Mouse (Mus musculus) MEL (cell line): ENCODE measurements around the gene Maco1. TPM values are rescaled to one million over a fixed set of nuclear protein-coding genes. Genes with fewer than 3 reads are reported as not detected.

ENCODE experiments used
- DNase-seq: peaks from one replicate; pipeline ENCODE4 v3.0.0; 2011; ENCODE audit warnings: low read depth, low spot score
- H3K27ac ChIP-seq: 2 replicates; pipeline ENCODE4 v1.5.1; 2012; ENCODE audit warnings: low read depth, mild to moderate bottlenecking, control low read depth, low read length, moderate library complexity; ENCODE audit not compliant: control insufficient read depth
- H3K27me3 ChIP-seq, 2 experiments: fragments of 150-350 bp in 1 of 2; sonication (generic) in 1 of 2; 2 replicates each; pipeline ENCODE4 v1.6.1; 2012; ENCODE audit warnings: low read length in 2 of 2, mild to moderate bottlenecking in 2 of 2, improper control_type of control experiment in 1 of 2, moderate library complexity in 1 of 2; ENCODE audit not compliant: insufficient read depth in 2 of 2, control insufficient read depth in 1 of 2
- H3K36me3 ChIP-seq, 2 experiments: 2 replicates each; pipeline ENCODE4 v1.6.1; 2012 to 2014; ENCODE audit warnings: low read length in 2 of 2, improper control_type of control experiment in 1 of 2, inconsistent platforms in 1 of 2, mild to moderate bottlenecking in 1 of 2; ENCODE audit not compliant: insufficient read depth in 2 of 2, control insufficient read depth in 1 of 2
- H3K4me1 ChIP-seq, 2 experiments: fragments of 150-350 bp in 1 of 2; sonication (generic) in 1 of 2; 2 replicates each; pipeline ENCODE4 v1.6.1; 2012; ENCODE audit warnings: low read length in 2 of 2, improper control_type of control experiment in 1 of 2, mild to moderate bottlenecking in 1 of 2; ENCODE audit not compliant: insufficient read depth in 2 of 2, control insufficient read depth in 1 of 2
- H3K4me3 ChIP-seq, 2 experiments: fragments of 150-350 bp in 1 of 2; sonication (generic) in 1 of 2; 2 replicates each; pipeline ENCODE4 v1.5.1; 2012; ENCODE audit warnings: low read depth in 2 of 2, low read length in 2 of 2, mild to moderate bottlenecking in 2 of 2, moderate library complexity in 2 of 2, control low read depth in 1 of 2, improper control_type of control experiment in 1 of 2; ENCODE audit not compliant: control insufficient read depth in 1 of 2, insufficient read depth in 1 of 2
- H3K79me2 ChIP-seq: 2 replicates; pipeline ENCODE4 v1.6.1; 2012; ENCODE audit warnings: mild to moderate bottlenecking, low read length, moderate library complexity; ENCODE audit not compliant: control insufficient read depth, poor library complexity, insufficient read depth
- H3K9ac ChIP-seq: 2 replicates; pipeline ENCODE4 v1.6.1; 2012; ENCODE audit warnings: low read depth, mild to moderate bottlenecking, control low read depth, low read length, moderate library complexity; ENCODE audit not compliant: control insufficient read depth, poor library complexity, severe bottlenecking
- H3K9me3 ChIP-seq: fragments of 150-350 bp; sonication (generic); replicated peaks from 2 replicates; pipeline ENCODE4 v1.6.1; 2012; ENCODE audit warnings: mild to moderate bottlenecking, low read length, improper control_type of control experiment, moderate library complexity; ENCODE audit not compliant: insufficient read depth
- BHLHE40 ChIP-seq: IDR thresholded peaks from 2 replicates; pipeline ENCODE4 v1.6.1; 2012; ENCODE audit warnings: low read depth, mild to moderate bottlenecking, inconsistent platforms, low read length, improper control_type of control experiment, borderline replicate concordance
- CHD1 ChIP-seq: IDR thresholded peaks from 2 replicates; pipeline ENCODE4 v1.6.1; 2012; ENCODE audit warnings: low read depth, mild to moderate bottlenecking, inconsistent platforms, low read length, improper control_type of control experiment
- CHD2 ChIP-seq: IDR thresholded peaks from 2 replicates; pipeline ENCODE4 v1.6.1; 2011; ENCODE audit warnings: low read length, improper control_type of control experiment
- CTCF ChIP-seq, 3 experiments: IDR thresholded peaks in 2 of 3; conservative IDR thresholded peaks in 1 of 3; 2 replicates each; pipeline ENCODE4 v1.5.1; 2011 to 2012; ENCODE audit warnings: low read length in 3 of 3, low read depth in 2 of 3, mild to moderate bottlenecking in 2 of 3, improper control_type of control experiment in 1 of 3, inconsistent platforms in 1 of 3, mixed read lengths in 1 of 3, moderate library complexity in 1 of 3; ENCODE audit not compliant: control insufficient read depth in 1 of 3, insufficient read depth in 1 of 3, poor library complexity in 1 of 3, severe bottlenecking in 1 of 3
- E2F4 ChIP-seq: IDR thresholded peaks from 2 replicates; pipeline ENCODE4 v1.6.1; 2011; ENCODE audit warnings: low read depth, low read length, improper control_type of control experiment, borderline replicate concordance
- ELF1 ChIP-seq: IDR thresholded peaks from 2 replicates; pipeline ENCODE4 v1.6.1; 2014; ENCODE audit warnings: low read depth, mild to moderate bottlenecking, inconsistent platforms, low read length, improper control_type of control experiment, moderate library complexity
- EP300 ChIP-seq, 2 experiments: IDR thresholded peaks; 2 replicates each; pipeline ENCODE4 v1.6.1; 2011; ENCODE audit warnings: improper control_type of control experiment in 2 of 2, low read length in 2 of 2, low read depth in 1 of 2, mild to moderate bottlenecking in 1 of 2
- ETS1 ChIP-seq: IDR thresholded peaks from 2 replicates; pipeline ENCODE4 v1.6.1; 2012; ENCODE audit warnings: low read depth, mild to moderate bottlenecking, inconsistent platforms, low read length, improper control_type of control experiment, moderate library complexity
- GABPA ChIP-seq: IDR thresholded peaks from 2 replicates; pipeline ENCODE4 v1.6.1; 2012; ENCODE audit warnings: low read depth, mild to moderate bottlenecking, inconsistent platforms, low read length, improper control_type of control experiment, moderate library complexity
- GATA1 ChIP-seq: IDR thresholded peaks from 2 replicates; pipeline ENCODE4 v1.6.1; 2011; ENCODE audit warnings: low read depth, low read length, improper control_type of control experiment
- HCFC1 ChIP-seq: IDR thresholded peaks from 2 replicates; pipeline ENCODE4 v1.6.1; 2012; ENCODE audit warnings: low read depth, mild to moderate bottlenecking, inconsistent platforms, low read length, improper control_type of control experiment, moderate library complexity
- JUND ChIP-seq: IDR thresholded peaks from 2 replicates; pipeline ENCODE4 v1.6.1; 2011; ENCODE audit warnings: low read depth, mild to moderate bottlenecking, improper control_type of control experiment, low read length
- KAT2A ChIP-seq: conservative IDR thresholded peaks from 2 replicates; pipeline ENCODE4 v1.6.1; 2012; ENCODE audit warnings: low read depth, low read length, improper control_type of control experiment, inconsistent platforms
- MAFK ChIP-seq: IDR thresholded peaks from 2 replicates; pipeline ENCODE4 v1.6.1; 2011; ENCODE audit warnings: low read depth, mild to moderate bottlenecking, low read length, improper control_type of control experiment, borderline replicate concordance
- MAX ChIP-seq: IDR thresholded peaks from 2 replicates; pipeline ENCODE4 v1.6.1; 2011; ENCODE audit warnings: low read length, improper control_type of control experiment
- MAZ ChIP-seq: IDR thresholded peaks from 2 replicates; pipeline ENCODE4 v1.6.1; 2012; ENCODE audit warnings: low read depth, mild to moderate bottlenecking, inconsistent platforms, low read length, improper control_type of control experiment
- MEF2A ChIP-seq: IDR thresholded peaks from 2 replicates; pipeline ENCODE4 v1.6.1; 2014; ENCODE audit warnings: low read depth, mild to moderate bottlenecking, inconsistent platforms, low read length, improper control_type of control experiment; ENCODE audit not compliant: poor library complexity, insufficient replicate concordance, severe bottlenecking; ENCODE audit errors: extremely low read depth
- MXI1 ChIP-seq: IDR thresholded peaks from 2 replicates; pipeline ENCODE4 v1.6.1; 2011; ENCODE audit warnings: mild to moderate bottlenecking, low read depth, low read length, improper control_type of control experiment
- MYB ChIP-seq: IDR thresholded peaks from 2 replicates; pipeline ENCODE4 v1.6.1; 2011; ENCODE audit warnings: mild to moderate bottlenecking, low read depth, low read length, improper control_type of control experiment
- MYC ChIP-seq: IDR thresholded peaks from 2 replicates; pipeline ENCODE4 v1.6.1; 2011; ENCODE audit warnings: low read depth, mild to moderate bottlenecking, low read length, improper control_type of control experiment, moderate library complexity
- NELFE ChIP-seq: IDR thresholded peaks from 2 replicates; pipeline ENCODE4 v1.6.1; 2011; ENCODE audit warnings: low read depth, low read length, improper control_type of control experiment
- NRF1 ChIP-seq: IDR thresholded peaks from 2 replicates; pipeline ENCODE4 v1.6.1; 2014; ENCODE audit warnings: low read depth, mild to moderate bottlenecking, inconsistent platforms, low read length, improper control_type of control experiment, moderate library complexity; ENCODE audit not compliant: poor library complexity, insufficient read depth, severe bottlenecking
- POLR2A ChIP-seq, 2 experiments: IDR thresholded peaks; 2 replicates each; pipeline ENCODE4 v1.6.1; 2011 to 2012; ENCODE audit warnings: low read length in 2 of 2, mild to moderate bottlenecking in 2 of 2, control low read depth in 1 of 2, improper control_type of control experiment in 1 of 2, low read depth in 1 of 2, moderate library complexity in 1 of 2; ENCODE audit not compliant: control insufficient read depth in 1 of 2, insufficient read depth in 1 of 2, poor library complexity in 1 of 2
- POLR2AphosphoS2 ChIP-seq: IDR thresholded peaks from 2 replicates; pipeline ENCODE4 v1.6.1; 2011; ENCODE audit warnings: low read length, improper control_type of control experiment
- POLR2AphosphoS5 ChIP-seq: IDR thresholded peaks from 2 replicates; pipeline ENCODE4 v1.6.1; 2012; ENCODE audit warnings: low read depth, borderline replicate concordance, mild to moderate bottlenecking, inconsistent platforms, low read length, moderate library complexity, mixed read lengths
- RCOR1 ChIP-seq: IDR thresholded peaks from 2 replicates; pipeline ENCODE4 v1.6.1; 2012; ENCODE audit warnings: low read depth, mild to moderate bottlenecking, inconsistent platforms, low read length, improper control_type of control experiment
- SIN3A ChIP-seq: IDR thresholded peaks from 2 replicates; pipeline ENCODE4 v1.6.1; 2012; ENCODE audit warnings: low read length, improper control_type of control experiment, inconsistent platforms
- SMC3 ChIP-seq: IDR thresholded peaks from 2 replicates; pipeline ENCODE4 v1.6.1; 2011; ENCODE audit warnings: low read depth, low read length, improper control_type of control experiment
- TAL1 ChIP-seq: IDR thresholded peaks from 2 replicates; pipeline ENCODE4 v1.6.1; 2012; ENCODE audit warnings: mild to moderate bottlenecking, inconsistent platforms, low read length, moderate library complexity, mixed read lengths
- TBP ChIP-seq: IDR thresholded peaks from 2 replicates; pipeline ENCODE4 v1.8.0; 2011; ENCODE audit warnings: low read depth, low read length, improper control_type of control experiment
- TCF12 ChIP-seq: IDR thresholded peaks from 2 replicates; pipeline ENCODE4 v1.6.1; 2014; ENCODE audit warnings: low read depth, mild to moderate bottlenecking, inconsistent platforms, low read length, improper control_type of control experiment, moderate library complexity
- UBTF ChIP-seq: IDR thresholded peaks from 2 replicates; pipeline ENCODE4 v1.6.1; 2012; ENCODE audit warnings: low read depth, mild to moderate bottlenecking, inconsistent platforms, low read length, improper control_type of control experiment, moderate library complexity, borderline replicate concordance; ENCODE audit not compliant: insufficient read depth
- USF1 ChIP-seq: IDR thresholded peaks from 2 replicates; pipeline ENCODE4 v1.6.1; 2014; ENCODE audit warnings: low read depth, mild to moderate bottlenecking, inconsistent platforms, low read length, improper control_type of control experiment, moderate library complexity
- USF2 ChIP-seq, 2 experiments: IDR thresholded peaks; 2 replicates each; pipeline ENCODE4 v1.6.1; 2011 to 2012; ENCODE audit warnings: improper control_type of control experiment in 2 of 2, low read length in 2 of 2, borderline replicate concordance in 1 of 2, inconsistent platforms in 1 of 2, low read depth in 1 of 2, mild to moderate bottlenecking in 1 of 2; ENCODE audit not compliant: insufficient read depth in 1 of 2
- ZC3H11A ChIP-seq: IDR thresholded peaks from 2 replicates; pipeline ENCODE4 v1.6.1; 2012; ENCODE audit warnings: low read depth, mild to moderate bottlenecking, inconsistent platforms, low read length, improper control_type of control experiment
- ZKSCAN1 ChIP-seq: IDR thresholded peaks from 2 replicates; pipeline ENCODE4 v1.6.1; 2012; ENCODE audit warnings: low read depth, mild to moderate bottlenecking, inconsistent platforms, low read length, improper control_type of control experiment, moderate library complexity
- ZMIZ1 ChIP-seq: IDR thresholded peaks from 2 replicates; pipeline ENCODE4 v1.6.1; 2012; ENCODE audit warnings: low read depth, mild to moderate bottlenecking, inconsistent platforms, low read length, improper control_type of control experiment, moderate library complexity
- ZNF384 ChIP-seq: IDR thresholded peaks from 2 replicates; pipeline ENCODE4 v1.6.1; 2012; ENCODE audit warnings: low read depth, mild to moderate bottlenecking, inconsistent platforms, low read length, improper control_type of control experiment
- polyA plus RNA-seq, 2 experiments: library from polyadenylated mRNA; stranded (reverse) in 1 of 2; unstranded in 1 of 2; fragments of >175 nt in 1 of 2; fragments of >200 nt in 1 of 2; gene quantifications; 2 replicates each; pipeline versions ENCODE4 v1.2.1 to v1.2.4; 2012; ENCODE audit warnings: low replicate concordance in 2 of 2, low read depth in 1 of 2; ENCODE audit not compliant: insufficient read length in 2 of 2, insufficient read depth in 1 of 2, missing spikeins in 1 of 2
- total RNA-seq: library from RNA; depleted of rRNA; stranded (reverse); fragments of 300-350 nt; gene quantifications from 2 replicates; pipeline ENCODE4 v1.2.3, GENCODE M21; 2012

The Maco1 gene
- total and polyA plus RNA-seq, 3 experiments, result 22.2 to 35.9 TPM; not detected in 1

DNA sequence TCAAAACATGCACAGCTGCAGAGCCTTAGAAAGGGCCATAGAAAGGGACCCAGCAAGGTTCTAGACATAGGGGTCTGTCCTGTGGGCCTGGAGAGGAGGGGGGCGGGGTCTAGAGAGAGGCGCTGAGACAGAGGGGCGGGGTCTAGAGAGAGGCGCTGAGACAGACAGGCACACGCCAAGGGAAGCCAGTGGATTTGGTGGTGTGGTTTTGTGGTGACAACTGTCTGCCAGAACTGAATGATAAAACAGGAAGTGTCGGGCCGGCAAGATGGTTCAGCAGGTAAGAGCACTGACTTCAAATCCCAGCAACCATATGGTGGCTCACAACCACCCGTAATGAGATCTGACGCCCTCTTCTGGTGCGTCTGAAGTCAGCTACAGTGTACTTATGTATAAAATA, 66.2 kb downstream of the Maco1 start:
- Histone ChIP-seq H3K27me3 (no peaks in the 10 kb centered on the region), H3K4me3 (no peak overlapping the region), H3K27ac (no peak overlapping the region), H3K9me3 (no peaks in the 10 kb centered on the region), H3K4me1 (0 out of 4 replicates have a peak, but pooled peaks cover 0 to 5% of the 10 kb centered on the region in 2 experiments), H3K36me3 (peaks cover 0 to 2% of the 10 kb centered on the region in 2 experiments; a peak in 2 of 4 replicates), H3K9ac (no peak overlapping the region), H3K79me2 (no peaks in the 10 kb centered on the region)
- peak; percentile 94 for DNase-seq
- TF ChIP-seq MEF2A, result no peak
- no peak for TF ChIP-seq GABPA
- TF ChIP-seq SIN3A, result peak; percentile 43; the same call in 1 of the 2 replicates
- no peak for TF ChIP-seq UBTF
- TF ChIP-seq USF2 (IDR thresholded peaks at IDR 0.05; ENCODE audit: borderline replicate concordance in 1 of 2, insufficient read depth in 1 of 2, low read depth in 1 of 2, low read length in 2 of 2), result no peak
- TF ChIP-seq E2F4, result no peak
- TF ChIP-seq ELF1, result peak; percentile 62
- TF ChIP-seq CTCF (IDR thresholded peaks at IDR 0.05 in 2 of 3, conservative IDR thresholded peaks at IDR 0.05 in 1 of 3; ENCODE audit: control insufficient read depth in 1 of 3, insufficient read depth in 1 of 3, low read depth in 2 of 3, low read length in 3 of 3, poor library complexity in 1 of 3, severe bottlenecking in 1 of 3), result peak in 2 of 3 experiments; percentile 2 to 35; a peak in 3 of 6 replicates
- peak; percentile 52; the same call in 1 of the 2 replicates for TF ChIP-seq BHLHE40
- TF ChIP-seq SMC3, result peak; percentile 29
- TF ChIP-seq POLR2A (IDR thresholded peaks at IDR 0.05; ENCODE audit: control insufficient read depth in 1 of 2, insufficient read depth in 1 of 2, low read depth in 1 of 2, low read length in 2 of 2, poor library complexity in 1 of 2), result no peak
- TF ChIP-seq TCF12, result peak; percentile 64; the same call in 1 of the 2 replicates
- TF ChIP-seq NRF1, result no peak
- TF ChIP-seq EP300 (IDR thresholded peaks at IDR 0.05; ENCODE audit: low read depth in 1 of 2, low read length in 2 of 2), result peak in 1 of 2 experiments; percentile 61; a peak in 2 of 4 replicates
- TF ChIP-seq ZMIZ1, result no peak
- TF ChIP-seq RCOR1, result peak; percentile 93
- no peak for TF ChIP-seq ZKSCAN1
- TF ChIP-seq CHD1, result no peak
- TF ChIP-seq POLR2AphosphoS5, result no peak
- no peak for TF ChIP-seq JUND
- no peak for TF ChIP-seq MYC
- TF ChIP-seq MAZ, result no peak
- TF ChIP-seq MAX, result no peak
- TF ChIP-seq KAT2A, result no peak
- no peak for TF ChIP-seq USF1
- peak; percentile 68 for TF ChIP-seq ETS1
- TF ChIP-seq ZC3H11A, result no peak; the same call in 1 of the 2 replicates
- no peak for TF ChIP-seq NELFE
- no peak for TF ChIP-seq TBP
- peak; percentile 68 for TF ChIP-seq HCFC1
- TF ChIP-seq POLR2AphosphoS2, result no peak
- TF ChIP-seq TAL1, result peak; percentile 63
- TF ChIP-seq MAFK, result no peak
- TF ChIP-seq MYB, result no peak
- TF ChIP-seq MXI1, result no peak; the same call in 1 of the 2 replicates
- no peak for TF ChIP-seq CHD2
- no peak for TF ChIP-seq GATA1
- TF ChIP-seq ZNF384, result no peak
